Mouse (Mus musculus) left cerebral cortex, adult 11 months (tissue): ENCODE measurements around the gene Rab34.

ENCODE experiments used
- DNase-seq: peaks from one replicate; pipeline ENCODE4 v3.0.0; 2022; ENCODE audit warnings: low spot score

The Rab34 gene

GRCm38 (mm10) chr11:78188331-78189233, at the start of gene Rab34:
TSS of gene Rab34 (plus strand) at chr11:78188430.
- no peak for DNase-seq

GRCm38 (mm10) chr11:78140665-78141064, 47.6 kb upstream of the Rab34 start:
- no peak for DNase-seq

GRCm38 (mm10) chr11:78143520-78143919, 44.7 kb upstream of the Rab34 start:
- no peak for DNase-seq

- DNase-seq: no peak
These were observed 42.1 kb upstream of the Rab34 start for GRCm38 (mm10) chr11:78146168-78146567.

GRCm38 (mm10) chr11:78146707-78147543, 41.3 kb upstream of the Rab34 start:
- DNase-seq: no peak

- DNase-seq: no peak
These were observed 37.1 kb upstream of the Rab34 start for GRCm38 (mm10) chr11:78151161-78151560.

GRCm38 (mm10) chr11:78152299-78153231, 35.7 kb upstream of the Rab34 start:
- peak; percentile 82 for DNase-seq

- DNase-seq: no peak
These were observed 34.5 kb upstream of the Rab34 start for GRCm38 (mm10) chr11:78153778-78154177.

- no peak for DNase-seq
These were observed 32.6 kb upstream of the Rab34 start for GRCm38 (mm10) chr11:78155674-78156073.

GRCm38 (mm10) chr11:78156156-78156699, 32.0 kb upstream of the Rab34 start:
- no peak for DNase-seq

GRCm38 (mm10) chr11:78159096-78159495, 29.1 kb upstream of the Rab34 start:
- DNase-seq: peak; percentile 78

- no peak for DNase-seq
These were observed 28.7 kb upstream of the Rab34 start for GRCm38 (mm10) chr11:78159557-78159956.

- no peak for DNase-seq
These were observed 28.1 kb upstream of the Rab34 start for GRCm38 (mm10) chr11:78160171-78160570.

- DNase-seq: no peak
These were observed 27.6 kb upstream of the Rab34 start for GRCm38 (mm10) chr11:78160675-78161074.

GRCm38 (mm10) chr11:78161169-78161568, 27.1 kb upstream of the Rab34 start:
- no peak for DNase-seq

GRCm38 (mm10) chr11:78161968-78162367, 26.3 kb upstream of the Rab34 start:
- no peak for DNase-seq

- DNase-seq: no peak
These were observed 25.7 kb upstream of the Rab34 start for GRCm38 (mm10) chr11:78162504-78162903.

- DNase-seq: no peak
These were observed 25.2 kb upstream of the Rab34 start for GRCm38 (mm10) chr11:78163045-78163444.

GRCm38 (mm10) chr11:78163681-78164603, 24.3 kb upstream of the Rab34 start:
- DNase-seq: no peak

- DNase-seq: no peak
These were observed 23.7 kb upstream of the Rab34 start for GRCm38 (mm10) chr11:78164604-78164923.
